Mouse (Mus musculus) testis, adult 10 weeks (tissue): ENCODE data around the gene Acp4. TPM values are rescaled to one million over a fixed set of nuclear protein-coding genes. Genes with fewer than 3 reads are reported as not detected.

Experiments used
- polyA plus RNA-seq: library from polyadenylated mRNA; stranded (reverse); fragments of 350-450 nt; fragmentation: Illumina TruSeq; extraction: RNeasy Lipid Tissue Mini Kit (QIAGEN cat#74804); gene quantifications from one replicate; pipeline ENCODE4 v1.2.3, GENCODE M21; 2014; ENCODE audit warnings: low read depth, low replicate concordance

Acp4 gene
- polyA plus RNA-seq = not detected

DNA sequence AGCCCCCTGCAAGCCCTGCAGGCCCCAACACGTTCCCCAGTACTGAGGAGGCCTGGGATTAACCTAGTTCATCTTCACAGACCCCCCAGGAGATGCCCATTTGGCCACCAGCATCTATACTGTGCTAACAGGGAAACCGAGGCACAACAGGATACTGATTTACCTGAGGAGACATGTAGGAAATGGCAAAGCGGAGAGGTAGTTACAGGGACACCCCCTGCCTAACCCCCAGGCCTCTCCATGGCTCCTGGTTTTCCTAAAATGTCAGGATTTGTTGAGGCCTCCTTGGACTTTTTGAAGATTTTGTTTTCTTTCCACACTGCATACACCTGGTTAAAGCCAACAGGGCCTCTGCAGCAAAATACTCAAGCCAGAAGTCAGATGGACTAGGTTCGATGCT, at the start of gene Acp4:
TSS of gene Acp4 (minus strand) at position 101 of the 400 bp plus-strand sequence.

GRCm38 (mm10) chr7:44306516-44307240, 49.5 kb upstream of the Acp4 start, which contains the start of gene Clec11a:
Gene Clec11a (minus strand): TSS chr7:44306902.

DNA sequence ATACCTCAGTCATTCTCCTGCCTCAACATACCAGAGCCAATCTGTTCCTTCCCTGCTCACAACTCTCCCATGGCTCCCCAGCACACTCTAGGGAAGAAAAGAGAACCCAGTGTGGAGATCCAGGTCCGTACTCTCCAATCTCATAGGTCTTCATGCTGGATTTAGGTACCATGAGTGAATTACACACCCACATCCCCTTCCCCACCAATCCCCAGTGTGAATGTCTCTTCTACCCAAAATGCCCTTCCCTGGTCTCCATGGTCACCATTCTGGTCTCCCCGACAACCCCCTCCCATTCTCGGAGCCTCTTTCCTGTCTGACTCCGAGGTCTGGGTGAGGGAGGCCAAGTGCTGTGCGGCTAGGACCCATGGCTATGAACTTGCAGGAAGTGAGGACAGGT, 4.0 kb upstream of the Acp4 start, which contains the start of gene Gm15517:
TSS of gene Gm15517 (plus strand) at position 301 of the 400 bp plus-strand sequence.

DNA sequence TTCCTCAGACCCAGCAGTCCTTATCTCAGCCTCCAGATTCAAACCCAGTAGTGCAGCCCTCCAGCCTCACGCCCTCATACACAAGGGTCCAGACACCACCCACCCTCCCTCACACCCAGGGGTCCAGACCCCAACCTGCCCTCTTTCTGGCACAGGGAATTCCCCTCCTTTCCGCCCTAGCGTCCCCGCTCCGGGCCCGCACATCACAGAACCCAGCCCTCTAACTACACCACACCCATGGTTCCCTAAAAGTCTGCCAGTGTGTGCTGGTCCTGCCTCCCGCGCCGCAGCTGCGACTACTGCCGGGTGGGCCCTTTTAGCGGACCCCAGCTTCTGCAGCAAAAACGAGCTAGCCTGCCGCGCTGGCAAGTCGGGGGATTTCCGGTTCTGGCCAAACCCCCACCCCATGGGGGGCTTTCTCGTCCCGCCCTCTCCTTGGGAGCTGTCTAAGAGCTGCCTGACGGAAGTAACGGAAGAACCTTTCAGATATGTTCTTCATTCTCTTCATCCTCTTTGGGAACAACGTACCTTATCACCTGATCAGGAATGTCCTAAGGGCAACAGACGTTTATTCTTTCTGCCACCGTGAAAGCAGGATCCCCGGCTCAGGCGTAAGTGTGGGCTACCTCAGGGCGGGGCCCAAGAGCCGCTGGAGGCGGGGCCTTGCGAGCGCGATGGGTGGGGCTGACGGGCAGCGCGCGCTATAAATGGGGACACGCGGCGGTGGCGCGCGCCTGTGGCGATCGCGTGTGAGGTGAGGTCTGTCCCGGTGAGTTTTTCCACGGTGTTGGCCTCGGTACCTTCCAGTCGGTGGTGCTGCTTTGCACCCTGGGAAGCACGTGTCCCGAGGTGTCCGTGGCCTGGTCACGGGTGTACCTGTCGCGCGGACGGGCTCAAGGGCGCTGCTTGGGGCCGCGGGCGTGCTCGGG, 10.9 kb downstream of the Acp4 start, which contains the start of the genes 1700028J19Rik and 2410002F23Rik:
TSS of gene 1700028J19Rik (minus strand) at position 641 of the 929 bp plus-strand sequence.
TSS of gene 2410002F23Rik (plus strand) at position 668 of the 929 bp plus-strand sequence.

DNA sequence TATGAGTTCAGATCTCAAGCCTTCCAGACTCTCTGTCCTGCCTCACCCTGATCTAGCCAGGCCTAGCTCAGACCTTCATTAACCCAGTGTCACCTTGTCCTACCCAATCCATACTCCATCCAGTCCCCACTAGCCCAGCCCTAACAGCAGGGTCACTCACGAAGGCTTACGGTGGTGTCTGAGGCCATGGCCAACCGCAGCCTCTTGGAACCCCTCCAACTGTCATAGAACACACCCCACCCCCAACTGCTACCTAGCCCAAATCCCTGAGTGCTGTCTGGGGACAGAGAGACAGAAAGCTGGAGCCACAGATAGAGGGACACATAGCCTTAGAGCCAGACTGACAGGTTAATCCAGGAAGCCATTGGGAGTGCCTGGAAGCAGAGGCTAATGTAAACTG, 21.3 kb downstream of the Acp4 start, which contains the start of gene Gm36864:
TSS of gene Gm36864 (plus strand) at position 269 of the 400 bp plus-strand sequence.

DNA sequence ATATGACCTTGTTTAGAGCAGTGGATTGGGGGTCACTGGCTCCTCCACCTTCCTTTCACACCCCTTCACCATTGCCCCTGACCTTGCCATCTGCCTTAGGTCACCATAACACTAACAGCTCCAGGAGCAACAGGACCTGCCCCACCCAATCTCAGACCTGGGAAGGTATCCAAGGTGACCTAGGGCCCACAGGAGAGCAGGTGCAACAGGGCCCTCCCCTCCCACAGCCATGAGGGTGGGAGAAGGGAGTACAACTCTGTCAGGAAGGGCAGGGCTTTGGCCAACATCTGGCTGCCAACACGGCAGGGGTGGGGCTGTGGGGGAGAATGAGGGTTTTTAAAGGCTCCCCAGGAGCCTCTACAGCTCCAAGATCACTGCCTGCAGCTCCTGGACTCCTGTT, 32.1 kb downstream of the Acp4 start, which contains the start of gene Klk1:
TSS of gene Klk1 (plus strand) at position 285 of the 400 bp plus-strand sequence.

DNA sequence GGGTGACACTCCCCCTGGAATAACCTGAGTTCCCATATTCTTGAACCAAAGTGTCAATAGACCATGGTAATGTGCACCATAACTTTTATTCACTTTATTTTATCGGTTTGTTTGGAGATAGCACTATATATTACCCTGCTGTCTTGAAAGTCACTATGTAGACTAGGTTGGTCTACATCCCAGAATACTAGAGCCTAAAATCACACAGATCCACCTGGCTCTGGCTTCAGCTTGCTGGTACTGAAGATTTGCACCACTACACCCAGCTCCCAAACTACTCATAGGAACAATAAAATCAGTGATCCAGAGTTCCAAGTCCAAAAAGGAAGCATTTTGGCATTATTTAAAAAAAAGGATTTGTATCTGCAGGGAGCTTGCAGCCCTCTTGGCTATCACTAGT, 41.5 kb downstream of the Acp4 start, which contains the start of gene Klk1b5:
TSS of gene Klk1b5 (plus strand) at position 301 of the 400 bp plus-strand sequence.

DNA sequence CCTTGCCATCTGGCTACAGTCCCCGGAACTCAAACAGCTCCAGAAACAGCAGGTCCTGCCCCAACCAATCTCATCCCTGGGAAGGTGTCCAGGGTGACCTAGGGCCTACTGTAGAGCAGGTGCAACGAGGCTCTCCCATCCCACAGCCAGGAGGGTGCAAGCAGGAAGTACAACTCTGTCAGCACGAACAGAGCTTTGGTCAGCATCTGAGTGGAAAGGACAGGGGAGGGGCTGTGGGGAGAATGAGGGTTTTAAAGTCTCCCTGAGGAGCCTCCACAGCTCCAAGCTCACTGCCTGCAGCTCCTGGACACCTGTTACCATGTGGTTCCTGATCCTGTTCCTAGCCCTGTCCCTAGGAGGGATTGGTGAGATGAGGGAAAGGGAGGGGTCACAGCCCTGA, 50.0 kb downstream of the Acp4 start, which contains the start of gene Klk1b4:
TSS of gene Klk1b4 (plus strand) at position 301 of the 400 bp plus-strand sequence.

Other genes starting within 250 kb of the Acp4 start
- gene Klk1b26, start 245.2 kb downstream of the Acp4 start, polyA plus RNA-seq = 6.9 TPM
- gene Klk1b27, start 205.1 kb downstream of the Acp4 start, polyA plus RNA-seq = 7.8 TPM
- gene Klk1b21, start 155.1 kb downstream of the Acp4 start, polyA plus RNA-seq = 28.5 TPM
- gene Klk1b22, start 144.7 kb downstream of the Acp4 start, polyA plus RNA-seq = 6.4 TPM
- gene Klk1b16, start 120.6 kb downstream of the Acp4 start, polyA plus RNA-seq = 0.99 TPM
- gene Klk1b24, start 69.1 kb downstream of the Acp4 start, polyA plus RNA-seq = 10.9 TPM
- gene Klk1b3, start 59.2 kb downstream of the Acp4 start, polyA plus RNA-seq = 2.6 TPM
- not detected for gene Klk1b4, start 49.9 kb downstream of the Acp4 start, polyA plus RNA-seq
- gene Klk1b5, start 41.4 kb downstream of the Acp4 start, polyA plus RNA-seq = 0.64 TPM
- 1.4 TPM for gene Klk1, start 32.0 kb downstream of the Acp4 start, polyA plus RNA-seq
- gene Gm36864, start 21.2 kb downstream of the Acp4 start, polyA plus RNA-seq = 76.3 TPM
- gene 1700028J19Rik, start 10.7 kb downstream of the Acp4 start, polyA plus RNA-seq = 52.1 TPM
- gene 2410002F23Rik, start 10.7 kb downstream of the Acp4 start, polyA plus RNA-seq = 32.7 TPM
- 13.7 TPM for gene Gm15517, start 4.1 kb upstream of the Acp4 start, polyA plus RNA-seq
- 0.48 TPM for gene Clec11a, start 49.5 kb upstream of the Acp4 start, polyA plus RNA-seq
- gene Shank1, start 52.9 kb upstream of the Acp4 start, polyA plus RNA-seq = 0.31 TPM
- 0.07 TPM for gene Syt3, start 126.7 kb upstream of the Acp4 start, polyA plus RNA-seq
- gene 1700008O03Rik, start 128.4 kb upstream of the Acp4 start, polyA plus RNA-seq = 1.1 TPM
- gene Lrrc4b, start 171.6 kb upstream of the Acp4 start, polyA plus RNA-seq = not detected
- gene Aspdh, start 208.0 kb upstream of the Acp4 start, polyA plus RNA-seq = not detected
- gene Josd2, start 210.6 kb upstream of the Acp4 start, polyA plus RNA-seq = 1.9 TPM
- gene Emc10, start 239.2 kb upstream of the Acp4 start, polyA plus RNA-seq = 1.8 TPM
- 119 TPM for gene Fam71e1, start 239.2 kb upstream of the Acp4 start, polyA plus RNA-seq